Mouse (Mus musculus): ENCODE data around the gene 1700008O03Rik. TPM values are rescaled to one million over a fixed set of nuclear protein-coding genes. Genes with fewer than 3 reads are reported as not detected.

1700008O03Rik gene
- polyA plus RNA-seq (2015; fragmentation: Nextera tagmentation; extraction: Ambion mirVana), result 1.2 and 1.5 TPM in 2 replicates

GRCm38 (mm10) chr7:44385720-44386119 is at the start of gene 1700008O03Rik:
1700008O03Rik (minus strand) TSS chr7:44385820.
- Histone ChIP-seq H3K27ac (ENCODE audit: low read length) (no peak within 1 kb of the TSS), H3K4me2 (ENCODE audit: low read depth, low read length) (peak within 1 kb of the TSS; percentile 95), H3K4me1 (replicated peaks; ENCODE audit: control insufficient read depth, insufficient read depth, low read length) (no peaks in the 10 kb centered on the region), H3K9me3 (ENCODE audit: control insufficient read depth, low read length) (no peaks in the 10 kb centered on the region), H3K4me3 (ENCODE audit: low read length) (peak within 1 kb of the TSS; percentile 54), H3K27me3 (ENCODE audit: control insufficient read depth, insufficient read depth, low read depth, low read length) (peaks cover 2% of the 10 kb centered on the region; the same call in 1 of the 2 replicates), H3K36me3 (ENCODE audit: control insufficient read depth, insufficient read depth, low read length) (no peaks in the 10 kb centered on the region), H3K9ac (ENCODE audit: low read length) (peak within 1 kb of the TSS; percentile 55)
- no peak for ATAC-seq (ENCODE audit: low read depth)
- WGBS, result 71% methylated on average over 12 of the region's 12 CpGs

- Histone ChIP-seq H3K36me3 (ENCODE audit: control insufficient read depth, insufficient read depth, low read length) (no peaks in the 10 kb centered on the region), H3K9me3 (ENCODE audit: control insufficient read depth, low read length) (no peaks in the 10 kb centered on the region), H3K9ac (ENCODE audit: low read length) (no peak overlapping the region), H3K4me2 (ENCODE audit: low read depth, low read length) (no peak overlapping the region), H3K4me1 (replicated peaks; ENCODE audit: control insufficient read depth, insufficient read depth, low read length) (peaks cover 6% of the 10 kb centered on the region), H3K4me3 (ENCODE audit: low read length) (no peak overlapping the region), H3K27me3 (ENCODE audit: control insufficient read depth, insufficient read depth, low read depth, low read length) (peaks cover 32% of the 10 kb centered on the region), H3K27ac (ENCODE audit: low read length) (no peak overlapping the region)
- 62% methylated on average over 9 of the region's 9 CpGs for WGBS
- ATAC-seq (ENCODE audit: low read depth), result no peak
These were observed 48.5 kb upstream of the 1700008O03Rik start for GRCm38 (mm10) chr7:44434089-44434488.

GRCm38 (mm10) chr7:44433371-44433770 is 47.8 kb upstream of the 1700008O03Rik start:
- Histone ChIP-seq H3K36me3 (ENCODE audit: control insufficient read depth, insufficient read depth, low read length) (no peaks in the 10 kb centered on the region), H3K27me3 (ENCODE audit: control insufficient read depth, insufficient read depth, low read depth, low read length) (peaks cover 37% of the 10 kb centered on the region), H3K4me2 (ENCODE audit: low read depth, low read length) (no peak overlapping the region), H3K4me1 (replicated peaks; ENCODE audit: control insufficient read depth, insufficient read depth, low read length) (peaks cover 8% of the 10 kb centered on the region), H3K9me3 (ENCODE audit: control insufficient read depth, low read length) (no peaks in the 10 kb centered on the region), H3K4me3 (ENCODE audit: low read length) (no peak overlapping the region), H3K27ac (ENCODE audit: low read length) (no peak overlapping the region), H3K9ac (ENCODE audit: low read length) (no peak overlapping the region)
- ATAC-seq (ENCODE audit: low read depth), result peak; percentile 31; the same call in 1 of the 2 replicates
- 6% methylated on average over 7 of the region's 7 CpGs for WGBS

GRCm38 (mm10) chr7:44432550-44432949 is 46.9 kb upstream of the 1700008O03Rik start:
- H3K4me3 ChIP-seq (ENCODE audit: low read length), result no peak overlapping the region
- no peak overlapping the region for H3K27ac ChIP-seq (ENCODE audit: low read length)
- H3K27me3 ChIP-seq (ENCODE audit: control insufficient read depth, insufficient read depth, low read depth, low read length), result peaks cover 45% of the 10 kb centered on the region
- H3K36me3 ChIP-seq (ENCODE audit: control insufficient read depth, insufficient read depth, low read length), result no peaks in the 10 kb centered on the region
- no peak overlapping the region for H3K4me2 ChIP-seq (ENCODE audit: low read depth, low read length)
- ATAC-seq (ENCODE audit: low read depth), result no peak
- 70% methylated on average over 6 of the region's 6 CpGs for WGBS
- no peaks in the 10 kb centered on the region for H3K9me3 ChIP-seq (ENCODE audit: control insufficient read depth, low read length)
- peaks cover 8% of the 10 kb centered on the region for H3K4me1 ChIP-seq (replicated peaks; ENCODE audit: control insufficient read depth, insufficient read depth, low read length)
- H3K9ac ChIP-seq (ENCODE audit: low read length), result no peak overlapping the region

GRCm38 (mm10) chr7:44429534-44430488 is 44.2 kb upstream of the 1700008O03Rik start:
- H3K36me3 ChIP-seq (ENCODE audit: control insufficient read depth, insufficient read depth, low read length), result no peaks in the 10 kb centered on the region
- no peak overlapping the region for H3K27ac ChIP-seq (ENCODE audit: low read length)
- no peak overlapping the region for H3K9ac ChIP-seq (ENCODE audit: low read length)
- H3K27me3 ChIP-seq (ENCODE audit: control insufficient read depth, insufficient read depth, low read depth, low read length), result peaks cover 48% of the 10 kb centered on the region
- 3% methylated on average over 31 of the region's 32 CpGs for WGBS
- H3K4me1 ChIP-seq (replicated peaks; ENCODE audit: control insufficient read depth, insufficient read depth, low read length), result peaks cover 8% of the 10 kb centered on the region
- no peak for ATAC-seq (ENCODE audit: low read depth)
- H3K4me3 ChIP-seq (ENCODE audit: low read length), result peak overlapping the region; percentile 52
- peak overlapping the region; percentile 73 for H3K4me2 ChIP-seq (ENCODE audit: low read depth, low read length)
- no peaks in the 10 kb centered on the region for H3K9me3 ChIP-seq (ENCODE audit: control insufficient read depth, low read length)

GRCm38 (mm10) chr7:44428968-44429521 is 43.4 kb upstream of the 1700008O03Rik start, which contains the start of gene Lrrc4b:
Lrrc4b (plus strand) TSS chr7:44429018.
- no peak within 1 kb of the TSS for H3K27ac ChIP-seq (ENCODE audit: low read length)
- WGBS, result 0% methylated on average over 21 of the region's 69 CpGs
- peak within 1 kb of the TSS; percentile 73 for H3K4me2 ChIP-seq (ENCODE audit: low read depth, low read length)
- no peaks in the 10 kb centered on the region for H3K9me3 ChIP-seq (ENCODE audit: control insufficient read depth, low read length)
- H3K4me1 ChIP-seq (replicated peaks; ENCODE audit: control insufficient read depth, insufficient read depth, low read length), result peaks cover 8% of the 10 kb centered on the region
- peak within 1 kb of the TSS; percentile 52 for H3K4me3 ChIP-seq (ENCODE audit: low read length)
- peak within 1 kb of the TSS; percentile 45 for H3K9ac ChIP-seq (ENCODE audit: low read length)
- peak; percentile 52 for ATAC-seq (ENCODE audit: low read depth)
- no peaks in the 10 kb centered on the region for H3K36me3 ChIP-seq (ENCODE audit: control insufficient read depth, insufficient read depth, low read length)
- H3K27me3 ChIP-seq (ENCODE audit: control insufficient read depth, insufficient read depth, low read depth, low read length), result peaks cover 48% of the 10 kb centered on the region

- Histone ChIP-seq H3K27ac (ENCODE audit: low read length) (no peak overlapping the region), H3K4me1 (replicated peaks; ENCODE audit: control insufficient read depth, insufficient read depth, low read length) (peaks cover 8% of the 10 kb centered on the region), H3K4me2 (ENCODE audit: low read depth, low read length) (peak overlapping the region; percentile 73), H3K4me3 (ENCODE audit: low read length) (peak overlapping the region; percentile 52), H3K9ac (ENCODE audit: low read length) (peak overlapping the region; percentile 45; the same call in 1 of the 2 replicates), H3K9me3 (ENCODE audit: control insufficient read depth, low read length) (no peaks in the 10 kb centered on the region), H3K36me3 (ENCODE audit: control insufficient read depth, insufficient read depth, low read length) (no peaks in the 10 kb centered on the region), H3K27me3 (ENCODE audit: control insufficient read depth, insufficient read depth, low read depth, low read length) (peaks cover 48% of the 10 kb centered on the region)
- ATAC-seq (ENCODE audit: low read depth), result peak; percentile 15; the same call in 1 of the 2 replicates
- WGBS, result 2% methylated on average over 16 of the region's 38 CpGs
These were observed 42.7 kb upstream of the 1700008O03Rik start for GRCm38 (mm10) chr7:44428171-44428950.

GRCm38 (mm10) chr7:44427666-44428065 is 42.0 kb upstream of the 1700008O03Rik start:
- H3K4me1 ChIP-seq (replicated peaks; ENCODE audit: control insufficient read depth, insufficient read depth, low read length), result peaks cover 8% of the 10 kb centered on the region
- H3K9me3 ChIP-seq (ENCODE audit: control insufficient read depth, low read length), result no peaks in the 10 kb centered on the region
- no peak overlapping the region for H3K9ac ChIP-seq (ENCODE audit: low read length)
- no peak overlapping the region for H3K4me3 ChIP-seq (ENCODE audit: low read length)
- 11% methylated on average over 8 of the region's 8 CpGs for WGBS
- no peak overlapping the region for H3K4me2 ChIP-seq (ENCODE audit: low read depth, low read length)
- peaks cover 48% of the 10 kb centered on the region for H3K27me3 ChIP-seq (ENCODE audit: control insufficient read depth, insufficient read depth, low read depth, low read length)
- no peak for ATAC-seq (ENCODE audit: low read depth)
- no peaks in the 10 kb centered on the region for H3K36me3 ChIP-seq (ENCODE audit: control insufficient read depth, insufficient read depth, low read length)
- H3K27ac ChIP-seq (ENCODE audit: low read length), result no peak overlapping the region
